Mouse (Mus musculus): ENCODE results near the gene Gbp8. TPM values are rescaled to one million over a fixed set of nuclear protein-coding genes. Genes with fewer than 3 reads are reported as not detected.
"Not testable (repeated sequence)": the region's sequence is repeated elsewhere in the genome, so short reads cannot be mapped to it uniquely, and the experiment has no call there.

Gbp8 gene
- polyA plus RNA-seq, 1 experiment from 2014 or later: 0.78 TPM

GRCm38 (mm10) chr5:105114696-105115095 lies 24.6 kb downstream of the Gbp8 start:
- no peak for TF ChIP-seq CTCF (IDR thresholded peaks at IDR 0.05)
- no peak for TF ChIP-seq EP300 (IDR thresholded peaks at IDR 0.05)
- no peak overlapping the region for H3K27ac ChIP-seq (ENCODE audit: low read length)
- H3K4me3 ChIP-seq (ENCODE audit: low read depth, low read length): no peak overlapping the region
- H3K27me3 ChIP-seq (replicated peaks; ENCODE audit: insufficient read depth, low read length): no peaks in the 10 kb centered on the region
- ATAC-seq (no peak), DNase-seq (ENCODE audit: low spot score) (no peak)
- H3K9me3 ChIP-seq (ENCODE audit: low read length): no peaks in the 10 kb centered on the region
- H3K4me1 ChIP-seq (ENCODE audit: insufficient read depth, low read depth, low read length): no peaks in the 10 kb centered on the region
- no peaks in the 10 kb centered on the region for H3K36me3 ChIP-seq (ENCODE audit: insufficient read depth, low read length)
- WGBS: 79% methylated on average over 2 of the region's 2 CpGs
- no peak overlapping the region for H3K9ac ChIP-seq (replicated peaks; ENCODE audit: low read depth)
- H3K4me2 ChIP-seq (replicated peaks; ENCODE audit: low read depth, low read length): no peak overlapping the region

- ATAC-seq (no peak), DNase-seq (ENCODE audit: low spot score) (no peak)
- Histone ChIP-seq H3K36me3 (ENCODE audit: insufficient read depth, low read length) (no peaks in the 10 kb centered on the region), H3K9ac (replicated peaks; ENCODE audit: low read depth) (no peak overlapping the region), H3K27me3 (replicated peaks; ENCODE audit: insufficient read depth, low read length) (no peaks in the 10 kb centered on the region), H3K4me2 (replicated peaks; ENCODE audit: low read depth, low read length) (no peak overlapping the region), H3K4me1 (ENCODE audit: insufficient read depth, low read depth, low read length) (no peaks in the 10 kb centered on the region), H3K9me3 (ENCODE audit: low read length) (no peaks in the 10 kb centered on the region), H3K27ac (ENCODE audit: low read length) (no peak overlapping the region), H3K4me3 (ENCODE audit: low read depth, low read length) (no peak overlapping the region)
- TF ChIP-seq CTCF (IDR thresholded peaks at IDR 0.05): no peak
- TF ChIP-seq EP300 (IDR thresholded peaks at IDR 0.05): no peak
- 82% methylated on average over 5 of the region's 5 CpGs for WGBS
Observed at GRCm38 (mm10) chr5:105113656-105114055, 25.7 kb downstream of the Gbp8 start.

GRCm38 (mm10) chr5:105110271-105110852 lies 29.0 kb downstream of the Gbp8 start:
- WGBS: 5% methylated on average over 3 of the region's 4 CpGs
- H3K9me3 ChIP-seq (ENCODE audit: low read length); H3K9ac ChIP-seq (replicated peaks; ENCODE audit: low read depth); H3K4me3 ChIP-seq (ENCODE audit: low read depth, low read length); H3K27me3 ChIP-seq (replicated peaks; ENCODE audit: insufficient read depth, low read length); H3K36me3 ChIP-seq (ENCODE audit: insufficient read depth, low read length); H3K4me1 ChIP-seq (ENCODE audit: insufficient read depth, low read depth, low read length); H3K4me2 ChIP-seq (replicated peaks; ENCODE audit: low read depth, low read length): not testable (repeated sequence)
- ATAC-seq (peak; percentile 85), DNase-seq (ENCODE audit: low spot score) (peak; percentile 59)
- 0 out of 2 replicates have a peak overlapping the region, but pooled peaks have one; percentile 35 for H3K27ac ChIP-seq (ENCODE audit: low read length)

- 35% methylated on average over 1 of the region's 1 CpGs for WGBS
- peak; percentile 21; the same call in 1 of the 2 replicates for ATAC-seq
- H3K27me3 ChIP-seq (replicated peaks; ENCODE audit: insufficient read depth, low read length); H3K27ac ChIP-seq (ENCODE audit: low read length); H3K4me3 ChIP-seq (ENCODE audit: low read depth, low read length); H3K4me1 ChIP-seq (ENCODE audit: insufficient read depth, low read depth, low read length); H3K9me3 ChIP-seq (ENCODE audit: low read length); DNase-seq (ENCODE audit: low spot score); H3K9ac ChIP-seq (replicated peaks; ENCODE audit: low read depth); H3K36me3 ChIP-seq (ENCODE audit: insufficient read depth, low read length): not testable (repeated sequence)
- peak overlapping the region; percentile 27; the same call in 1 of the 2 replicates for H3K4me2 ChIP-seq (replicated peaks; ENCODE audit: low read depth, low read length)
Observed at GRCm38 (mm10) chr5:105109775-105110174, 29.6 kb downstream of the Gbp8 start.

GRCm38 (mm10) chr5:105105689-105106088 lies 33.7 kb downstream of the Gbp8 start:
- not testable (repeated sequence) for H3K4me1 ChIP-seq (ENCODE audit: insufficient read depth, low read depth, low read length); H3K36me3 ChIP-seq (ENCODE audit: insufficient read depth, low read length); H3K27me3 ChIP-seq (replicated peaks; ENCODE audit: insufficient read depth, low read length); H3K27ac ChIP-seq (ENCODE audit: low read length); H3K9me3 ChIP-seq (ENCODE audit: low read length); H3K4me3 ChIP-seq (ENCODE audit: low read depth, low read length); H3K9ac ChIP-seq (replicated peaks; ENCODE audit: low read depth); H3K4me2 ChIP-seq (replicated peaks; ENCODE audit: low read depth, low read length); ATAC-seq; DNase-seq (ENCODE audit: low spot score)
- WGBS: 58% methylated on average over 2 of the region's 2 CpGs

GRCm38 (mm10) chr5:105081900-105082299 lies 57.4 kb downstream of the Gbp8 start:
- Histone ChIP-seq H3K4me3 (ENCODE audit: low read depth, low read length) (no peak overlapping the region), H3K9me3 (ENCODE audit: low read length) (no peaks in the 10 kb centered on the region), H3K36me3 (ENCODE audit: insufficient read depth, low read length) (no peaks in the 10 kb centered on the region), H3K27ac (ENCODE audit: low read length) (no peak overlapping the region), H3K4me1 (ENCODE audit: insufficient read depth, low read depth, low read length) (no peaks in the 10 kb centered on the region), H3K4me2 (replicated peaks; ENCODE audit: low read depth, low read length) (no peak overlapping the region), H3K27me3 (replicated peaks; ENCODE audit: insufficient read depth, low read length) (no peaks in the 10 kb centered on the region), H3K9ac (replicated peaks; ENCODE audit: low read depth) (no peak overlapping the region)
- DNase-seq (ENCODE audit: low spot score) (no peak), ATAC-seq (no peak)
- TF ChIP-seq EP300 (IDR thresholded peaks at IDR 0.05): no peak

- H3K4me2 ChIP-seq (replicated peaks; ENCODE audit: low read depth, low read length); H3K9ac ChIP-seq (replicated peaks; ENCODE audit: low read depth); H3K4me3 ChIP-seq (ENCODE audit: low read depth, low read length); H3K27me3 ChIP-seq (replicated peaks; ENCODE audit: insufficient read depth, low read length); DNase-seq (ENCODE audit: low spot score); H3K4me1 ChIP-seq (ENCODE audit: insufficient read depth, low read depth, low read length); H3K36me3 ChIP-seq (ENCODE audit: insufficient read depth, low read length); H3K27ac ChIP-seq (ENCODE audit: low read length); ATAC-seq; H3K9me3 ChIP-seq (ENCODE audit: low read length): not testable (repeated sequence)
Observed at GRCm38 (mm10) chr5:105068356-105068755, 71.0 kb downstream of the Gbp8 start.

GRCm38 (mm10) chr5:105064443-105064842 lies 74.9 kb downstream of the Gbp8 start:
- not testable (repeated sequence) for H3K4me3 ChIP-seq (ENCODE audit: low read depth, low read length); ATAC-seq
- WGBS: 57% methylated on average over 2 of the region's 2 CpGs

More at GRCm38 (mm10) chr5:105064443-105064842, 74.9 kb downstream of the Gbp8 start:
- H3K9me3 ChIP-seq (ENCODE audit: low read length); H3K27ac ChIP-seq (ENCODE audit: low read length); H3K36me3 ChIP-seq (ENCODE audit: insufficient read depth, low read length); DNase-seq (ENCODE audit: low spot score); H3K27me3 ChIP-seq (replicated peaks; ENCODE audit: insufficient read depth, low read length); H3K4me2 ChIP-seq (replicated peaks; ENCODE audit: low read depth, low read length); H3K9ac ChIP-seq (replicated peaks; ENCODE audit: low read depth); H3K4me1 ChIP-seq (ENCODE audit: insufficient read depth, low read depth, low read length): not testable (repeated sequence)

All from lung, postnatal 0 days (tissue).